Mouse (Mus musculus): Measurements from ENCODE around the gene Utf1. TPM values are rescaled to one million over a fixed set of nuclear protein-coding genes. Genes with fewer than 3 reads are reported as not detected.

The Utf1 gene
- total RNA-seq, 2 experiments from 2014 or later, result not detected

Small RNA genes within 50 kb of the gene (microRNA-seq; reads per million reads assigned to microRNA genes)
- 0 to 1.4 reads per million in 2 experiments for gene Mir202 (ENCODE audit: borderline number of aligned reads in 2 of 2)
- gene Mir7062 (ENCODE audit: borderline number of aligned reads in 2 of 2), result 0 reads per million in 2 experiments
- gene mmu-mir-7686 (ENCODE audit: borderline number of aligned reads in 2 of 2), result 0 reads per million in 2 experiments

Other genes with a start within 250 kb of the Utf1 start
- gene Adgra1, start 109.6 kb upstream of the Utf1 start, total RNA-seq (2021), result not detected
- not detected for gene Kndc1, start 49.1 kb upstream of the Utf1 start, total RNA-seq (2021)
- not detected for gene 6430531B16Rik, start 35.0 kb downstream of the Utf1 start, total RNA-seq (2021)
- under 1 TPM; 0.49 to 0.61 TPM for gene Adam8, start 48.8 kb downstream of the Utf1 start, total RNA-seq (2021)
- gene Zfp511, start 92.6 kb downstream of the Utf1 start, total RNA-seq (2021), result 10 to 100 TPM; 10.1 to 12.4 TPM
- 10 to 100 TPM; 26.9 to 34.4 TPM for gene Tubgcp2, start 92.9 kb downstream of the Utf1 start, total RNA-seq (2021)
- gene Msx3, start 105.3 kb downstream of the Utf1 start, total RNA-seq (2021), result not detected
- gene Caly, start 138.8 kb downstream of the Utf1 start, total RNA-seq (2021), result not detected
- not detected for gene Prap1, start 149.6 kb downstream of the Utf1 start, total RNA-seq (2021)
- gene Fuom, start 158.7 kb downstream of the Utf1 start, total RNA-seq (2021), result 10 to 100 TPM; 72.7 to 79.5 TPM
- 1 to 10 TPM; 3.3 to 5.1 TPM for gene Paox, start 172.0 kb downstream of the Utf1 start, total RNA-seq (2021)
- 100 to 1,000 TPM; 458 to 480 TPM for gene Echs1, start 172.7 kb downstream of the Utf1 start, total RNA-seq (2021)
- 10 to 100 TPM; 24.7 to 28.3 TPM for gene Mtg1, start 193.8 kb downstream of the Utf1 start, total RNA-seq (2021)
- gene Sprn, start 211.1 kb downstream of the Utf1 start, total RNA-seq (2021), result 1 to 10 TPM in 1 of 2 experiments, under 1 TPM in 1; 0.46 to 1.0 TPM
- not detected for gene Olfr522, start 221.0 kb downstream of the Utf1 start, total RNA-seq (2021)
- gene Olfr523, start 229.4 kb downstream of the Utf1 start, total RNA-seq (2021), result not detected

Measured in heart, postnatal 36 days (tissue).